Mouse (Mus musculus): ENCODE measurements around the gene Scrg1.

DNA sequence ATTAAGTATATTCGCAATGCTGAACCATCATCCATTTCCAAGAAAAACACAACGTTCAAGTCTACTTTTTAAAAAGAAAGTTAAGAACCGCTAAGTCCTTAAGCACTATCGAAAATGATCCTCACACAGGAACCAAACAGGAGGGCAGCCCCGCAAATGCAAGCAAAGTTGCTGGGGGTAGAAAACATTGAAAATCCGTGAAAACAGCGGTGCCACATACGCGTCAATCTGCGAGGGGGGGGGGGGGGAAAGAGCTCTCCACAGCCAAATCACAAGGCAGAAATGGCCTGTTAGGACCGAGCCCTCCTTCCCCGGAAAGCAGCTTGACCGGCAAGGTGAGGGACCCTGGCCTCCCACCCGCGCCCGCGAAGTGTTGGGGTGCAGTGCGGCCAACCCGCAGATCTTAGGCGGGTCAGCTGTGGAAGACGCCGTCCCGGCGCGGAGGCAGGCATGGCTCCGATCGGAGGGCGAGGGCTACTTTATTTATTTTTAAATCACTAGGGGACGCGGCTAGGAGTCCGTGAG is 55.1 kb downstream of the Scrg1 start:
- no peak for TF ChIP-seq CTCF (IDR thresholded peaks at IDR 0.05; ENCODE audit: low read depth, low read length)
- TF ChIP-seq POLR2A (IDR thresholded peaks at IDR 0.05; ENCODE audit: extremely low read depth, insufficient read depth, low read length), result no peak
